Mouse (Mus musculus) thymus, postnatal 36 days (tissue): ENCODE measurements around the gene Car14.

ENCODE experiments used
- DNase-seq, 2 experiments: peaks; one replicate each; pipeline ENCODE4 v3.0.0; 2022; ENCODE audit warnings: mixed read lengths in 2 of 2

Car14 gene

GRCm38 (mm10) chr3:95851317-95851716 is 53.2 kb downstream of the Car14 start:
- no peak for DNase-seq

GRCm38 (mm10) chr3:95850611-95851010 is 53.9 kb downstream of the Car14 start:
- no peak for DNase-seq
